Mouse (Mus musculus): Measurements from ENCODE around the gene Elovl6.

The Elovl6 gene

GRCm38 (mm10) chr3:129532180-129532864 lies at the start of gene Elovl6:
Elovl6 (plus strand) TSS chr3:129532355.
- in situ Hi-C loops (cut with MboI, MseI): loop anchor here (25.0 kb wide), 2 partner anchors 1180 to 1945 kb away; partner anchors contain the start of gene Ostc

GRCm38 (mm10) chr3:129488774-129489173 lies 43.4 kb upstream of the Elovl6 start:
- in situ Hi-C loops (cut with MboI, MseI): no loop called here

GRCm38 (mm10) chr3:129494123-129494522 lies 38.0 kb upstream of the Elovl6 start:
- in situ Hi-C loops (cut with MboI, MseI): no loop called here

DNA sequence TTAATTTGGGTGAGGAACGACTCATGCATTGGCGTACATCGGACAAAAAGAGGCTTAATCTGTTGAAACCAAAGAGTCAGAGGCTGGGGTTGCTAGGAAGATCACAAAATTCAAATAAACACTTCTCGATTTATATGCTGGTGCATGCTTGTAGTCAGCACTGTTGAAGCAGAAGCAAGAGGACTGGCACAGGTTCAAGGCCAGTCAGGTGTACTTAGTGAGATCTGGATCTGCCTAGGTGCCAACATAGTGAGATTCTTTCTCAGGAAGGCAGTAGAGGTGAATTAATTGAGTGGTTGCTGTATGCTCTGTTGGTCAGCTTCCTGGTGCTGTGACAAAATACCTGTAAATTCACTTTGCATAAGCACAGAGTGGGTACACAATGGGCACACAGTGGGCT lies 37.4 kb upstream of the Elovl6 start:
- in situ Hi-C loops (cut with MboI, MseI): no loop called here

- in situ Hi-C loops (cut with MboI, MseI): no loop called here
Measured at GRCm38 (mm10) chr3:129503781-129504180, 28.4 kb upstream of the Elovl6 start.

- in situ Hi-C loops (cut with MboI, MseI): no loop called here
Measured at GRCm38 (mm10) chr3:129504928-129505327, 27.2 kb upstream of the Elovl6 start.

GRCm38 (mm10) chr3:129507736-129508135 lies 24.4 kb upstream of the Elovl6 start:
- in situ Hi-C loops (cut with MboI, MseI): no loop called here

- in situ Hi-C loops (cut with MboI, MseI): no loop called here
Measured at GRCm38 (mm10) chr3:129508571-129508970, 23.6 kb upstream of the Elovl6 start.

GRCm38 (mm10) chr3:129509725-129510124 lies 22.4 kb upstream of the Elovl6 start:
- in situ Hi-C loops (cut with MboI, MseI): loop anchor here (10.0 kb wide), 1 partner anchor 175 kb away; no protein-coding TSS in a partner anchor

DNA sequence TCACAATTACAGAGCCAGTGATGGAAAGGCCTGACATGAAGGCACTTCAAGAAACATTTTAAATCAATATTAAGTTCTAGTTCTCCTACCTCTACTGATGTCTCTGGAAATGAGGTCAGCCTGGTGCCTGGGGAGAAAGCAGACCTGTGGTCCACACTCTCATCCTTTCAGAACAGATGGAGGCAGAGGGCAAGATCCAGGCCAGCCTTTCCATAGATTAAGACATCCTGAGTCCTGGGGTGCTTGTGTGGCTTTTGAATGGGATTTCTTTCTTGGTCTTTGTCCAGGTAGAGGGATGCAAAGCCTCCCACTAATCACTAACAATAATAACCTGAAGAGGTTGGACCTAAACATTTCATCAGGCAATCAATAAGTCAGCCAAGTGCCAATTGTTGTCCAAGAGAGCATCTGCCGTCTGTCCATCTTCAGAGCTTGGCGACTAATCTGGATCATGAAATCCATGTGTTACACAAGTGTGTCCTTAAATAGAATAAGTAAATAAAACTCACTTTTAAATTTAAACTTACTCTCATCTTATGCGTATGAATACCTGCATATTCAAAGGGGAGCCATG lies 16.2 kb upstream of the Elovl6 start:
- in situ Hi-C loops (cut with MboI, MseI): loop anchor here (10.0 kb wide), 1 partner anchor 169 kb away; no protein-coding TSS in a partner anchor

- in situ Hi-C loops (cut with MboI, MseI): no loop called here
Measured at GRCm38 (mm10) chr3:129520499-129520898, 11.7 kb upstream of the Elovl6 start.

DNA sequence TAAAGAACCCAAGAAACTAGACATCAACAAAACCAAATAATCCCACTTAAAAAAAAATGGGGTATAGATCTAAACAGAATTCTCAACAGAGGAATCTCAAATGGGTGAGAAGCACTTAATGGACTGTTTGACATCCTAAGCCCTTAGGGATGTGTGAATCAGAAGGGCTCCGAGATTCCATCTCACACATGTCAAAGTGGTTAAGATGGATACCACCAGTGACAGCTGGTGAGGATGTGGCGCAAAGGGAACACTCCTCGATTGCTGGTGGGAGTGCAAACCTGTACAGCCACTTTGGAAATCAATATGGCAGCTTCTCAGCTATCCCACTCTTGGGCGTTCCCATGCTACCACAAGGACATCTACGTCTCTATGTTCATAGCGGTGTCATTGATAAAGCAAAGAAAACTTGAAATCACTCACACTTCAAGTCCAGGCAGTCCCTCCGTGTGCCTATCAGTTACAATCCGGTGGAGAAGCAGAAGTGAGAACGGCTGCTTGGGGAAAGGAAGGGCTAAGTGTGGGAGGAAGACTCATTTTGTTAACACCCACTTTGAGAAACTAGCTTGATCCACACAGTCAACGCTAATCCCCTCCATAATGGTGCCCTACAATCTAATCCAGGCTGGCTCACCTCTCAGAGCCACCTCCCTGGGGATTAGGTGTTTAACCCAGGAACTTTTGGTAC lies 8.6 kb upstream of the Elovl6 start:
- in situ Hi-C loops (cut with MboI, MseI): no loop called here

DNA sequence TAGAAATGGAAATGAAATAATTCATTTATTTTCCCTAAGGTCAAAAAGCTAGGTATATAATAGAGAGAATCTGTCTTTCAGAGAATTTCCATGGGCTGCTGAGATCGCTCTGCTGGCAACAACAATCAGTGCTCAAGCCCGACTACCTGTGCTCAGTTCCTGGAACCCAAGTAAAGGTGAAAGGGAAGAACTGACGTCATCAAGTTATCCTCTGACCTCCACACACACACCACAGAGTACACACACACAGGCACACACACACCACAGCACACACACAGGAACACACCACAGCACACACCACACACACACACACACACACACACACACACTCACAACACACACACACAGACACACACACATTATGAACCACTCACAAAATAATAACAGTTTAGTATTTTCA lies 5.1 kb upstream of the Elovl6 start:
- in situ Hi-C loops (cut with MboI, MseI): loop anchor here (25.0 kb wide), 2 partner anchors 1185 to 1940 kb away; partner anchors contain the start of gene Ostc

GRCm38 (mm10) chr3:129529311-129529710 lies 2.8 kb upstream of the Elovl6 start:
- in situ Hi-C loops (cut with MboI, MseI): loop anchor here (25.0 kb wide), 2 partner anchors 1183 to 1942 kb away; partner anchors contain the start of gene Ostc

GRCm38 (mm10) chr3:129530461-129530860 lies 1.7 kb upstream of the Elovl6 start:
- in situ Hi-C loops (cut with MboI, MseI): loop anchor here (25.0 kb wide), 2 partner anchors 1182 to 1943 kb away; partner anchors contain the start of gene Ostc

GRCm38 (mm10) chr3:129532865-129533742 lies 949 bp downstream of the Elovl6 start:
- in situ Hi-C loops (cut with MboI, MseI): loop anchor here (25.0 kb wide), 2 partner anchors 1179 to 1946 kb away; partner anchors contain the start of gene Ostc

GRCm38 (mm10) chr3:129533743-129534530 lies 1.8 kb downstream of the Elovl6 start:
- in situ Hi-C loops (cut with MboI, MseI): loop anchor here (25.0 kb wide), 2 partner anchors 1178 to 1947 kb away; partner anchors contain the start of gene Ostc

DNA sequence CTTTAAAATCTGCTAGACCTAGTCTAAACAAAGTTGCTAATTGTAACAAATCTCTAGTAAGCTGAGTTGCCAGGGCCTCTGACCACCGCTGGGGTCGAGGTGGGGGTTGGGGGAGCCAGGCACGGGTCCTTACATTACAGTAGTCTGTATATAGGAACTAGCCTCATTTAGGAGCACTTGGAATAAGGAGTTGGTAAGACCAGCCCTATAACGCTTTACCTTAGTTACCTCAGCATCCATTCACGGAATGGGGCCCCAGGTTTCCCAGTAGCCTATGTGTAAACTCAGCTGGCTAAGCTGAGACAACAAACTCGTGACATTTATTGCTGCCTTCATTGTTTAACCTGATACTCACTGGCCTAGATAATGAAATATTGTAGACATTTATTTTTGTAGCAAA lies 3.3 kb downstream of the Elovl6 start:
- in situ Hi-C loops (cut with MboI, MseI): loop anchor here (25.0 kb wide), 2 partner anchors 1177 to 1948 kb away; partner anchors contain the start of gene Ostc

GRCm38 (mm10) chr3:129536109-129536508 lies 4.0 kb downstream of the Elovl6 start:
- in situ Hi-C loops (cut with MboI, MseI): loop anchor here (25.0 kb wide), 2 partner anchors 1176 to 1949 kb away; partner anchors contain the start of gene Ostc

- in situ Hi-C loops (cut with MboI, MseI): loop anchor here (25.0 kb wide), 2 partner anchors 1174 to 1951 kb away; partner anchors contain the start of gene Ostc
Measured at GRCm38 (mm10) chr3:129537954-129538353, 5.8 kb downstream of the Elovl6 start.
